Mouse (Mus musculus): ENCODE data around the gene Lrrc8d.
A peak's percentile ranks its signal among the peaks of the same experiment; 100 is the strongest.

Lrrc8d gene

GRCm38 (mm10) chr5:105699141-105700069 is at the start of gene Lrrc8d:
Gene Lrrc8d, plus strand, starts transcription at chr5:105699969.
- DNase-seq (ENCODE audit: low read depth) = peak; percentile 14

- DNase-seq (ENCODE audit: low read depth) = no peak
Measured at GRCm38 (mm10) chr5:105650728-105651479, 48.9 kb upstream of the Lrrc8d start.

- DNase-seq (ENCODE audit: low read depth) = peak; percentile 43
Measured at GRCm38 (mm10) chr5:105651561-105651991, 48.2 kb upstream of the Lrrc8d start.

GRCm38 (mm10) chr5:105654237-105655063 is 45.3 kb upstream of the Lrrc8d start:
- peak; percentile 51 for DNase-seq (ENCODE audit: low read depth)

- no peak for DNase-seq (ENCODE audit: low read depth)
Measured at GRCm38 (mm10) chr5:105655100-105655734, 44.6 kb upstream of the Lrrc8d start.

GRCm38 (mm10) chr5:105661894-105662293 is 37.9 kb upstream of the Lrrc8d start:
- DNase-seq (ENCODE audit: low read depth) = no peak

- no peak for DNase-seq (ENCODE audit: low read depth)
Measured at GRCm38 (mm10) chr5:105666930-105667329, 32.8 kb upstream of the Lrrc8d start.

GRCm38 (mm10) chr5:105667411-105667810 is 32.4 kb upstream of the Lrrc8d start:
- DNase-seq (ENCODE audit: low read depth) = no peak

- DNase-seq (ENCODE audit: low read depth) = no peak
Measured at GRCm38 (mm10) chr5:105669086-105669485, 30.7 kb upstream of the Lrrc8d start.

- DNase-seq (ENCODE audit: low read depth) = no peak
Measured at GRCm38 (mm10) chr5:105669508-105670353, 30.0 kb upstream of the Lrrc8d start.

- no peak for DNase-seq (ENCODE audit: low read depth)
Measured at GRCm38 (mm10) chr5:105672332-105672731, 27.4 kb upstream of the Lrrc8d start.

- no peak for DNase-seq (ENCODE audit: low read depth)
Measured at GRCm38 (mm10) chr5:105675511-105675910, 24.3 kb upstream of the Lrrc8d start.

- DNase-seq (ENCODE audit: low read depth) = no peak
Measured at GRCm38 (mm10) chr5:105677071-105677470, 22.7 kb upstream of the Lrrc8d start.

GRCm38 (mm10) chr5:105678243-105678642 is 21.5 kb upstream of the Lrrc8d start:
- no peak for DNase-seq (ENCODE audit: low read depth)

- DNase-seq (ENCODE audit: low read depth) = no peak
Measured at GRCm38 (mm10) chr5:105679261-105679660, 20.5 kb upstream of the Lrrc8d start.

- DNase-seq (ENCODE audit: low read depth) = no peak
Measured at GRCm38 (mm10) chr5:105679921-105680843, 19.6 kb upstream of the Lrrc8d start.

GRCm38 (mm10) chr5:105682143-105682611 is 17.6 kb upstream of the Lrrc8d start:
- no peak for DNase-seq (ENCODE audit: low read depth)

GRCm38 (mm10) chr5:105683912-105684350 is 15.8 kb upstream of the Lrrc8d start:
- no peak for DNase-seq (ENCODE audit: low read depth)

All from fibroblast of lung, adult 2 months (primary cell).